Mouse (Mus musculus) layer of hippocampus, adult 8-10 months (tissue): ENCODE results near the gene Plpp7. TPM values are rescaled to one million over a fixed set of nuclear protein-coding genes. Genes with fewer than 3 reads are reported as not detected.

ENCODE experiments used
- microRNA-seq, 2 experiments: library from miRNA; unstranded; fragments of <30 nt; microRNA quantifications; one replicate each; pipeline ENCODE4 v1.2.0; 2022
- total RNA-seq, 4 experiments: library from RNA; stranded (reverse); gene quantifications; 2 replicates each; pipeline ENCODE4 v1.2.4; 2022

Gene Plpp7
- total RNA-seq, 4 experiments from 2014 or later: 21.2 to 24.0 (median 23.4) TPM

Small RNAs within 50 kb of the gene (microRNA-seq; reads per million reads assigned to microRNA genes)
- gene Mir7674: 2.2 to 4.8 reads per million in 2 experiments

Other genes with a start within 250 kb of the Plpp7 start
- 100 to 1,000 TPM in 1 of 4 experiments, 10 to 100 TPM in 3; 82.5 to 102 (median 90.0) TPM for gene Fibcd1, start 249.5 kb upstream of the Plpp7 start, total RNA-seq
- 1 to 10 TPM; 6.2 to 7.0 (median 6.5) TPM for gene Lamc3, start 208.2 kb upstream of the Plpp7 start, total RNA-seq
- 1 to 10 TPM; 6.8 to 8.3 (median 7.7) TPM for gene Aif1l, start 145.4 kb upstream of the Plpp7 start, total RNA-seq
- 10 to 100 TPM; 62.3 to 69.6 (median 68.0) TPM for gene Nup214, start 121.1 kb upstream of the Plpp7 start, total RNA-seq
- gene Fam78a, start 10.7 kb upstream of the Plpp7 start, total RNA-seq: 1 to 10 TPM; 4.3 to 6.2 (median 5.3) TPM
- 100 to 1,000 TPM; 266 to 288 (median 278) TPM for gene Prrc2b, start 55.6 kb downstream of the Plpp7 start, total RNA-seq
- 10 to 100 TPM; 21.4 to 31.1 (median 26.2) TPM for gene Pomt1, start 141.1 kb downstream of the Plpp7 start, total RNA-seq
- gene Uck1, start 164.6 kb downstream of the Plpp7 start, total RNA-seq: 10 to 100 TPM; 48.6 to 60.0 (median 54.5) TPM
- 10 to 100 TPM; 88.0 to 97.6 (median 92.3) TPM for gene Golga2, start 191.9 kb downstream of the Plpp7 start, total RNA-seq
- gene Swi5, start 192.5 kb downstream of the Plpp7 start, total RNA-seq: 100 to 1,000 TPM; 192 to 208 (median 196) TPM